Mouse (Mus musculus): ENCODE data around the gene Ubiad1. TPM values are rescaled to one million over a fixed set of nuclear protein-coding genes. Genes with fewer than 3 reads are reported as not detected.

The Ubiad1 gene
- total RNA-seq, 2 experiments from 2014 or later = 7.9 to 8.4 TPM

- DNase-seq = peak in 1 of 2 experiments; percentile 33
Observed at GRCm38 (mm10) chr4:148448853-148449245, 4.3 kb upstream of the Ubiad1 start.

GRCm38 (mm10) chr4:148448179-148448852, 3.7 kb upstream of the Ubiad1 start, which contains the start of gene Mtor:
Gene Mtor, plus strand, starts transcription at chr4:148448611.
- peak; percentile 91 to 93 for DNase-seq

GRCm38 (mm10) chr4:148442598-148442997, 2.0 kb downstream of the Ubiad1 start:
- DNase-seq = no peak

- no peak for DNase-seq
Observed at GRCm38 (mm10) chr4:148441931-148442330, 2.6 kb downstream of the Ubiad1 start.

- DNase-seq = peak; percentile 66 to 73
Observed at GRCm38 (mm10) chr4:148435657-148436330, 8.8 kb downstream of the Ubiad1 start.

GRCm38 (mm10) chr4:148435106-148435505, 9.5 kb downstream of the Ubiad1 start:
- no peak for DNase-seq

- DNase-seq = no peak
Observed at GRCm38 (mm10) chr4:148434554-148434953, 10.0 kb downstream of the Ubiad1 start.

- DNase-seq = no peak
Observed at GRCm38 (mm10) chr4:148433813-148434212, 10.8 kb downstream of the Ubiad1 start.

GRCm38 (mm10) chr4:148433336-148433735, 11.2 kb downstream of the Ubiad1 start:
- no peak for DNase-seq

GRCm38 (mm10) chr4:148432488-148432887, 12.1 kb downstream of the Ubiad1 start:
- DNase-seq = no peak

- DNase-seq = no peak
Observed at GRCm38 (mm10) chr4:148430880-148431519, 13.6 kb downstream of the Ubiad1 start.

- DNase-seq = peak; percentile 55 to 65
Observed at GRCm38 (mm10) chr4:148429686-148430085, 14.9 kb downstream of the Ubiad1 start.

GRCm38 (mm10) chr4:148429121-148429520, 15.4 kb downstream of the Ubiad1 start:
- no peak for DNase-seq

- DNase-seq = no peak
Observed at GRCm38 (mm10) chr4:148428544-148428943, 16.0 kb downstream of the Ubiad1 start.

GRCm38 (mm10) chr4:148426950-148427850, 17.4 kb downstream of the Ubiad1 start:
- no peak for DNase-seq

GRCm38 (mm10) chr4:148417559-148417958, 27.0 kb downstream of the Ubiad1 start:
- no peak for DNase-seq

- DNase-seq = no peak
Observed at GRCm38 (mm10) chr4:148417074-148417526, 27.5 kb downstream of the Ubiad1 start.

GRCm38 (mm10) chr4:148415575-148415974, 29.0 kb downstream of the Ubiad1 start:
- DNase-seq = no peak

- no peak for DNase-seq
Observed at GRCm38 (mm10) chr4:148408256-148408975, 36.2 kb downstream of the Ubiad1 start.

- no peak for DNase-seq
Observed at GRCm38 (mm10) chr4:148405255-148405788, 39.2 kb downstream of the Ubiad1 start.

- no peak for DNase-seq
Observed at GRCm38 (mm10) chr4:148404748-148405147, 39.8 kb downstream of the Ubiad1 start.
